Mouse (Mus musculus) bone marrow macrophage, adult 2 months (primary cell): Measurements from ENCODE around the gene Ttc21a.

ENCODE experiments used
- CTCF ChIP-seq: IDR thresholded peaks from 2 replicates; pipeline ENCODE4 v1.5.1; 2012; ENCODE audit warnings: low read depth, mild to moderate bottlenecking, low read length, moderate library complexity
- POLR2A ChIP-seq: IDR thresholded peaks from 2 replicates; pipeline ENCODE4 v1.6.1; 2012; ENCODE audit warnings: mild to moderate bottlenecking, low read depth, low read length, borderline replicate concordance

- no peak for TF ChIP-seq CTCF
- no peak for TF ChIP-seq POLR2A
These were observed 4.5 kb downstream of the Ttc21a start for GRCm38 (mm10) chr9:119941861-119942260.
